Mouse (Mus musculus) lung, postnatal 0 days (tissue): ENCODE data around the gene Fyco1.

ENCODE experiments used
- CTCF ChIP-seq: IDR thresholded peaks from 2 replicates; pipeline ENCODE4 v1.5.1; 2016; ENCODE audit warnings: antibody characterized with exemption, mild to moderate bottlenecking
- EP300 ChIP-seq: IDR thresholded peaks from 2 replicates; pipeline ENCODE4 v1.6.1; 2016; ENCODE audit warnings: antibody characterized with exemption, mild to moderate bottlenecking, control low read depth

- TF ChIP-seq CTCF: no peak
- no peak for TF ChIP-seq EP300
Observed at GRCm38 (mm10) chr9:123818601-123819000, 33.1 kb downstream of the Fyco1 start.
